Mouse (Mus musculus): ENCODE results near the gene Dnajc3. TPM values are rescaled to one million over a fixed set of nuclear protein-coding genes. Genes with fewer than 3 reads are reported as not detected.

Gene Dnajc3
- polyA plus RNA-seq, 1 experiment: 22.7 TPM

DNA sequence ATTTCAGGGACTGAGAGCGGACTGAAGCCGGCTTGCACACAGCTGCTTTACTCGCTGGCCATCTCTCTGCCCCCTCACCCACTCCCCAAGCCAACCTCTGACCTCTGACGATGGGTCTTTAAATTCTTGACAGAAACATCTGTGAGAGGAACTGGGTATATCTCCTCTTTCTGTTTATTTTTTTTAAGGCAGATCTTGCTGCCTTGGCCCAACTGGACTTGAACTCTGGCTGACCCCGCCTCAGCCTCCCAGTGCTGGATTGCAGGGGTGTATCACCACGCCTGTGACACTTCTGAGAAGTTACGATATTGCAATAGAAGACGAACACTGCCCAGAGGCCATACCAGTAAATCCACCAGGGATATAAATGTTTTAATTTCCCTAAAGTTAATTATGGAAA is 27.9 kb upstream of the Dnajc3 start:
- no peak for DNase-seq
- Histone ChIP-seq H3K4me3 (replicated peaks; ENCODE audit: extremely low read depth, low read depth, low read length) (no peak overlapping the region), H3K4me1 (ENCODE audit: control insufficient read depth, insufficient read depth, low read length) (no peaks in the 10 kb centered on the region)
- TF ChIP-seq POLR2A (IDR thresholded peaks at IDR 0.05; ENCODE audit: borderline replicate concordance, extremely low read depth, low read depth, low read length): no peak
- no peak for TF ChIP-seq CTCF (IDR thresholded peaks at IDR 0.05; ENCODE audit: insufficient read depth, low read length)
- 62% methylated on average over 8 of the region's 8 CpGs for WGBS

- Histone ChIP-seq H3K4me1 (ENCODE audit: control insufficient read depth, insufficient read depth, low read length) (no peaks in the 10 kb centered on the region), H3K4me3 (replicated peaks; ENCODE audit: extremely low read depth, low read depth, low read length) (peak overlapping the region; percentile 43)
- peak; percentile 68 for DNase-seq
- TF ChIP-seq POLR2A (IDR thresholded peaks at IDR 0.05; ENCODE audit: borderline replicate concordance, extremely low read depth, low read depth, low read length): no peak
- peak; percentile 80 for TF ChIP-seq CTCF (IDR thresholded peaks at IDR 0.05; ENCODE audit: insufficient read depth, low read length)
- WGBS: 34% methylated on average over 29 of the region's 29 CpGs
These were observed 27.2 kb upstream of the Dnajc3 start for GRCm38 (mm10) chr14:118910332-118911222.

GRCm38 (mm10) chr14:118911521-118911920 is 26.3 kb upstream of the Dnajc3 start:
- Histone ChIP-seq H3K4me1 (ENCODE audit: control insufficient read depth, insufficient read depth, low read length) (no peaks in the 10 kb centered on the region), H3K4me3 (replicated peaks; ENCODE audit: extremely low read depth, low read depth, low read length) (no peak overlapping the region)
- TF ChIP-seq POLR2A (IDR thresholded peaks at IDR 0.05; ENCODE audit: borderline replicate concordance, extremely low read depth, low read depth, low read length): no peak
- no peak for TF ChIP-seq CTCF (IDR thresholded peaks at IDR 0.05; ENCODE audit: insufficient read depth, low read length)
- WGBS: 93% methylated on average over 6 of the region's 6 CpGs
- DNase-seq: no peak

- no peaks in the 10 kb centered on the region for H3K4me1 ChIP-seq (ENCODE audit: control insufficient read depth, insufficient read depth, low read length)
- no peak overlapping the region for H3K4me3 ChIP-seq (replicated peaks; ENCODE audit: extremely low read depth, low read depth, low read length)
- TF ChIP-seq POLR2A (IDR thresholded peaks at IDR 0.05; ENCODE audit: borderline replicate concordance, extremely low read depth, low read depth, low read length) (no peak), CTCF (IDR thresholded peaks at IDR 0.05; ENCODE audit: insufficient read depth, low read length) (no peak)
- DNase-seq: no peak
- 72% methylated on average over 5 of the region's 5 CpGs for WGBS
These were observed 24.1 kb upstream of the Dnajc3 start for GRCm38 (mm10) chr14:118913651-118914050.

- TF ChIP-seq POLR2A (IDR thresholded peaks at IDR 0.05; ENCODE audit: borderline replicate concordance, extremely low read depth, low read depth, low read length) (no peak), CTCF (IDR thresholded peaks at IDR 0.05; ENCODE audit: insufficient read depth, low read length) (0 out of 2 replicates have a peak, but pooled peaks have one; percentile 1)
- no peak for DNase-seq
- Histone ChIP-seq H3K4me3 (replicated peaks; ENCODE audit: extremely low read depth, low read depth, low read length) (no peak overlapping the region), H3K4me1 (ENCODE audit: control insufficient read depth, insufficient read depth, low read length) (no peaks in the 10 kb centered on the region)
- WGBS: 63% methylated on average over 8 of the region's 8 CpGs
These were observed 18.8 kb upstream of the Dnajc3 start for GRCm38 (mm10) chr14:118919025-118919424.

- H3K4me1 ChIP-seq (ENCODE audit: control insufficient read depth, insufficient read depth, low read length): peaks cover 3% of the 10 kb centered on the region; the same call in 1 of the 2 replicates
- no peak for DNase-seq
- H3K4me3 ChIP-seq (replicated peaks; ENCODE audit: extremely low read depth, low read depth, low read length): no peak overlapping the region
- WGBS: 63% methylated on average over 7 of the region's 7 CpGs
- no peak for TF ChIP-seq CTCF (IDR thresholded peaks at IDR 0.05; ENCODE audit: insufficient read depth, low read length)
- no peak for TF ChIP-seq POLR2A (IDR thresholded peaks at IDR 0.05; ENCODE audit: borderline replicate concordance, extremely low read depth, low read depth, low read length)
These were observed 17.1 kb upstream of the Dnajc3 start for GRCm38 (mm10) chr14:118920654-118921053.

GRCm38 (mm10) chr14:118922251-118922650 is 15.5 kb upstream of the Dnajc3 start:
- TF ChIP-seq POLR2A (IDR thresholded peaks at IDR 0.05; ENCODE audit: borderline replicate concordance, extremely low read depth, low read depth, low read length) (no peak), CTCF (IDR thresholded peaks at IDR 0.05; ENCODE audit: insufficient read depth, low read length) (no peak)
- DNase-seq: no peak
- Histone ChIP-seq H3K4me3 (replicated peaks; ENCODE audit: extremely low read depth, low read depth, low read length) (no peak overlapping the region), H3K4me1 (ENCODE audit: control insufficient read depth, insufficient read depth, low read length) (peaks cover 3% of the 10 kb centered on the region; the same call in 1 of the 2 replicates)
- WGBS: 38% methylated on average over 22 of the region's 22 CpGs

DNA sequence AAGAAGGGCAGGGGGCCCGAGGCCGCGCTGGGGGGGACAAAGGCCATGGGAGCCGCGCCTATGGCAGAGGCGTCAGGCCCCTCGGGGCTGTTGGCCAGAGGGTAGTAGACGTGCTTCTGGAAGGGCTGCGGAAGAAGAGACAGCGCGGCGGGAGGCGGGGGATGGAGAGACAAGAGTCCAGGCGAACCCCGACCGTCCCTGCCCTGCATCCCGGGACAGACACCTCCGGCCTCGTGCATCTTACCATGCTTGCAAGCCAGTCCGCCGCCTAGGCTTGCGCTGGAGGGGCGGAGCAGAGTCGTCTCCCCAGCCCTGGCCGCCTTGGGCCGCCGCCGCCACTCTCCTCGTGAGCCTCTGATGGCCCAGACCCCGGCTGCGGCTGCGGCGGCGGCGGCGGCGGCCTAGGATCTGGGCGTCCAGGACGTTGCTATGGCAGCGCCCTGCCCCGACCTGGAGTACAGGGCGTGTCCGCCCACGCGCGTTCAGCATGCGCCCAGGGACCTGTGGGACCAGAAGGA is 15.1 kb upstream of the Dnajc3 start:
- no peak for DNase-seq
- 6% methylated on average over 47 of the region's 47 CpGs for WGBS
- TF ChIP-seq POLR2A (IDR thresholded peaks at IDR 0.05; ENCODE audit: borderline replicate concordance, extremely low read depth, low read depth, low read length) (no peak), CTCF (IDR thresholded peaks at IDR 0.05; ENCODE audit: insufficient read depth, low read length) (no peak)
- H3K4me1 ChIP-seq (ENCODE audit: control insufficient read depth, insufficient read depth, low read length): peaks cover 3% of the 10 kb centered on the region; the same call in 1 of the 2 replicates
- H3K4me3 ChIP-seq (replicated peaks; ENCODE audit: extremely low read depth, low read depth, low read length): no peak overlapping the region

GRCm38 (mm10) chr14:118924673-118925615 is 12.8 kb upstream of the Dnajc3 start, which contains the start of gene Dzip1:
Gene Dzip1, minus strand, starts transcription at chr14:118925460.
- TF ChIP-seq POLR2A (IDR thresholded peaks at IDR 0.05; ENCODE audit: borderline replicate concordance, extremely low read depth, low read depth, low read length) (no peak), CTCF (IDR thresholded peaks at IDR 0.05; ENCODE audit: insufficient read depth, low read length) (no peak)
- WGBS: 4% methylated on average over 55 of the region's 55 CpGs
- H3K4me3 ChIP-seq (replicated peaks; ENCODE audit: extremely low read depth, low read depth, low read length): peak within 1 kb of the TSS; percentile 45
- H3K4me1 ChIP-seq (ENCODE audit: control insufficient read depth, insufficient read depth, low read length): peaks cover 7% of the 10 kb centered on the region
- peak; percentile 53 for DNase-seq
